Mouse (Mus musculus): ENCODE results near the gene Ccdc88b.

Gene Ccdc88b

DNA sequence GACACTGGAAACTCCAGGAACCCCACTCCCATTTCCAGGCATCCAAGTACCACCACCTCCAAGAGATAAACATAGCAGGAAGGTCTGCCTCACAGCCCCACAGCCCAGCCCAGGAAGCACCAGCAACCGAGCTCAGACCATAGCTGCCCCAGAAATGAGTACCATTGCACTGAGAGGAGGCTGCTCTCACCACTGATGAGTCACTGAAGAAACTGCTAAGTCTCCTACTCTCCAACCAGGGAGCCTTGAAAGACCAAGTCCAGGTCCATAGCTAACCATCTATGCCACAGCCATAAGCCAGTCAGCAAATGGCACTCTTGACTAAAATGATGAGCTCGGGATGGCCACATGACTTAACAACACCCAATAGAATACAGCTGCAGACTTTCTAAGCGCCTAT, 31.4 kb downstream of the Ccdc88b start:
- DNase-seq = no peak

DNA sequence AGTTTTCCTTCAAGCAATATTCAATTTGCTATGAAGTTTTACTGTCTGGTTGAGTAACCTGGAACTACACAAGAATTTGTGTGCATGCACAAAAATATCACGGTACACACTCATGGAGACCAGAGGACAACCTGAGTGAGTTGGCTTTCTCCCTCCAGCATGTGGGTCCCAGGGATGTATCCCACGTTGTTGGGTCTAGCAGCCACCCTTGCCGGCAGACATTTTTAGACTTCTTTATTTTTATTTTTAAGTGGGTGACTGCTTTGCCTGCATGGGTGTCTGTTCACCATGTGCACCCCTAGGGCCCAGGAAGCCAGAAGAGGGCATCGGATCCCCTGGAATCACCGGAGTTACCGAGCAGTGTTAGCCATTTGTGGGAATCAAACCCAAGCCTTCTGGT, 32.6 kb downstream of the Ccdc88b start:
- DNase-seq = no peak

DNA sequence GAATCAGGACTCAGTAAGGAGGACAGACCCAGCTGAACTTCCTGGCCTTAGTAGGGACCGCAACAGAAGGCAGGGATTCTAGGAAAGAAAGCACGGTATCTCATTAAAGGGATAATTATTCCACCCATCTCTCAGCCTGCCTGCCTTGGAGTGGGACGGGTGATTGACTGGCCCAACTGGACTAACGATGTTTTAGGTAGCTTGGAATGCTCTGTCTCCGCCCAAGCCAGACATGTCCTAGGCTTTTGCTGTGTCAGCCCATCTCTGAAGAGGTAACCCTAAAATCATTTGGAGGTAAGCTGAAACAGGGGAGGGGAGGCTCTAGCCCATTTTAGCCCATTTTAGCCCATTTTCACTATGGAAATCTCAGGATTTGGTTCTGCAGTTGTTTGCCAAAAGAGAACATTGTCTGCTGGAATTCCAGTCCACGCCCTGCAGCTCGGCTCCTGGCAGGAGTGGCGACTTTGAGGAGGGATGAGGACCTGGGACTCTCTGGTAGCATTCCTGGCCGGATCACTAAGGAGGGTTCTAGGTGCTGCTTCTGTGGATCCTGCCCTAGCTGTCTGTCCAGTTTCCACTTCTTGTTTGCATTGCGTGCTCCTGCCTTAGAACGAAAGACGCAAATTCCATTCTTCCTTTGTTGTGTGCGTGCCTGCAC, 37.3 kb downstream of the Ccdc88b start:
- no peak for DNase-seq

DNA sequence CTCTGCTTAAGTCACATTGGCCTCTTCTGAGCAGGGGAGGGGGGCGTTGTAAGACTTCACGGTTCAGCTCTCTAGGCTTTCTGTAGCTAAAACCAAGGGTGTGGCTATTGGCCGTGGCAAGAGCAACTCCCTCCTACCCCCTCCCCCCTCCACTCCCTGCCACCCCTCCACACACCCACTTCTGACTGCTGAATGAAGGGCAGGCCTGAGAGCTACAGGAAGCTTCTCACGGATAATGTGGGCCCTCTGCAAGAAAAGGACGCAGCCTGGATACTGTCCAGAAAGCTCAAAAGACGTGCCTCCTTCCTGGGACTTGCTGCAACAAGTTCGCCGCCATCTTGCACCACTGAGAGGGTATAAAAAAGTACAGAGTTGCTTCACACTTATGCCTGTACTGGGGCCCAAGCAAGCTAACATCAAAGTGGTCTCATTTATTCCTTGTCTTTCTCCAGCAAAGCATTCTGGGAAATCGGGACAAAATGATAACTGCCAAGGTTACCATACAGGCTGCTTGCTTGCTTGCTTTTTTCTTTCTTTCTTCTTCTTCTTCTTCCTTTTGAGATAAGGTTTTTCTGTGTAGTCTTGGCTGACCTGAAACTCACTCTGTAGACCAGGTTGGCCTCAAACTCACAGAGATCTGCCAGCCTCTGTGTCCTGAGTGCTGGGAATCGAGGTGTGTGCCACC, 38.7 kb downstream of the Ccdc88b start:
- DNase-seq = no peak

- no peak for DNase-seq
These were observed 43.1 kb downstream of the Ccdc88b start for GRCm38 (mm10) chr19:6814958-6815357.

DNA sequence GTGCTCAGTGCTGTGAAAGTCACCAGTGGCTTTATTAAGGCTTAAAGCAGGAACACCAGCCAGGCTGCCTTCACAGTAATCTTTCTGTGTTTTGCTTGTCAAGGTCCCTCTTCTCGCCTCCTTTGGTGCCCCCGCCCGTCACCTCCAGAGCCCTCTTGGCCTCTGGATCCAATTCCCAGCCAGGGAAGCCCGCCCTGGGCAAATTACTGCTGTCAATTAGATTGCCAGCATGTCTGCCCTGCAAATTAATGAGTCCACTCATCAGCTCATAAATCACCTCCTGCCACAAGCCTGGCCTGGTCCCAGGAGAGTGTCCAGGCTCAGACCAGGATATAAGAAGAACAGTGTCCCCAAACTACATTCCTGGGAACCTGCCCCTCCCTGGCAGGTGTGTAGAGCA, 43.6 kb downstream of the Ccdc88b start:
- no peak for DNase-seq
